Mouse (Mus musculus): ENCODE measurements at regions not wholly inside any gene's neighbourhood (a gene's known extent, or its start where the extent isn't known, plus 50 kb on each side); places are given as distances from the start of the nearest gene placed in this dataset.

DNA sequence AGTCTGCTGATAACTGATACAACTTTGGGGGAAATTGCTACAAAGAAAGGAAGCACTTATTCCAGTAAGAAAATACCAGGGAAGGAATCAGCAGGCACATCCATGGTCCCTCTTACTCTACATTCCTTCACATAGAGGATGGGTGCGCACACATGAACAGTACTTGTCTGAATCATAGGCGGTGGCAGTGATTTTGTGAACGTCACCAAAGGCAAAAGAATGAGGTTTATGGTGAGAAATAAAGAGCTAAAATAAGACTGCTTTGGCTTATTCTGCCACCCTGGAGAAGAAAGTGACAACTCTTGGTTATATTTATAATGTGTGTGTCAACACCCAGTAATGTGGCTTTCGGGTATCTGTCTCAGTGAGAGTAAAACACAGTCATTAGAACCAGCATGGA is 59.9 kb upstream of the Ccdc80 start:
- DNase-seq (ENCODE audit: low spot score in 2 of 2): peak in 1 of 2 experiments; percentile 23

DNA sequence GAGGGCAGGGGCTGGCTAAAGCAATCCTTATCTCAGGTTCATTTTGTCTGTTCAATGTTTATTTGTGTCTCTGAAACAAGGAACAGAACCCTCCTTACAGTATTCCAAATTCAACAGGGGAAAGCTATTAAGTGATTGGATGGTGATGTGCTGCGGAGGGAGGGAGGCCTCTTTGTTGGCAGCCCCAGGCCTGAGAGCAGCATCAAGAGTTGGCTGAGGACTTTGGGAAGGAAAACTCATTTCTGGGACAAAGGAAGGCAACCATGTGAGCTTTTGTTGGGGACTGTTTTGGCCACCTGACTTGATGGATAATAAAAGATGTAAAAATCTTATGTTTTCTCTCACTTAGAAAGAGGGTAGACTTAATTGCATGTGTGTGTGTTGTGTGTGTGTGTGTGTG is 58.8 kb upstream of the Ccdc80 start:
- DNase-seq (ENCODE audit: low spot score in 2 of 2): no peak

DNA sequence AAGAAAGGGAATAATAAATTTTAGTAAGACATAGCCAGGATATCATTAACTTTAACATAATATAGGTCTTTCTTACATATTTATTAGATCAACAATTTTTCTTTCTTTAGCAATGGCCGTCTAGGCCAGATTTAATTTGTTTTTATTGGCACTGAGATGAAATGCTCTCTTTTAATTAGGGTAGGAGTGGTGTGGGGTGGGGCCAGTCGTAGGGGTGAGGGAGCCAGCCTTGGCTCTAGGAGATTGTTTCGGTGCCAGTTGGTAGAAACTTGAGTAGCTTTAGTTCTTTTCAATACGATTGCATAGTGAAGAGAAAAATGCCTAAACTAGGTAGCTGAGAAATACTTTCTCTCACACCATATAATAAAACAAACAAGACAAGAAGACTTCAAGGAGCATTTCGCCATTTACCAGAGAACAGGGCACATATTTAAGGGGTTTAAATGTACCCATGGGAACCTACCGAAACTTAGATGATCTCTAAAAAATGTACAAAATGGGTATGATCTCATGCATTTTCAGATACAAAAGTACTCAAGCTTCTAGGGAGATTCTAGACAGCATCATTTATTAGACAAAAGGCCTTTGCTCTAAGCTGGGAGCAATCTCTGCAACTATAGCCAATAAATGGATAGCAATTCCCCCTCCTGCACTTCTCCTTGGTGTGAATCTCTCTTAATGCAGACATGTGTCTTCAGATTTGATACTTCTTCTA is 56.2 kb upstream of the Ccdc80 start:
- DNase-seq (ENCODE audit: low spot score in 2 of 2): no peak

DNA sequence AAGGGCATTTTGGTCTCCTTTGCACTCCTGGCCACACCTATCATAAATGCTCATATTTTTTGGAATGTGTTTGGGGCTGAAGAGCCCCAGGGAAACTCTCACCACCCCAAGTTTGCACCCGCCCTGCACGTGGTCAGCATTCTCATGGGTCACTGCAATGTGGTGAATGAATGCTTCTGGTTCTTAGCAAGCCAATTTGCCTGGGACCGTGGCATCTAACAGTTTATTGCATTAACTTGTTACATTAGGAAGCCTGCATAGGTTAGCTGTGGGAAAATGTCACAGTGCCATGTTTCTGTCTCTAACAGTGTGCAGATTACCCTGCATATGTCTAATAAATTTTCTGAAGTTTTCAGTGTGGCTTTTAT is 55.7 kb upstream of the Ccdc80 start:
- DNase-seq (ENCODE audit: low spot score in 2 of 2): no peak

DNA sequence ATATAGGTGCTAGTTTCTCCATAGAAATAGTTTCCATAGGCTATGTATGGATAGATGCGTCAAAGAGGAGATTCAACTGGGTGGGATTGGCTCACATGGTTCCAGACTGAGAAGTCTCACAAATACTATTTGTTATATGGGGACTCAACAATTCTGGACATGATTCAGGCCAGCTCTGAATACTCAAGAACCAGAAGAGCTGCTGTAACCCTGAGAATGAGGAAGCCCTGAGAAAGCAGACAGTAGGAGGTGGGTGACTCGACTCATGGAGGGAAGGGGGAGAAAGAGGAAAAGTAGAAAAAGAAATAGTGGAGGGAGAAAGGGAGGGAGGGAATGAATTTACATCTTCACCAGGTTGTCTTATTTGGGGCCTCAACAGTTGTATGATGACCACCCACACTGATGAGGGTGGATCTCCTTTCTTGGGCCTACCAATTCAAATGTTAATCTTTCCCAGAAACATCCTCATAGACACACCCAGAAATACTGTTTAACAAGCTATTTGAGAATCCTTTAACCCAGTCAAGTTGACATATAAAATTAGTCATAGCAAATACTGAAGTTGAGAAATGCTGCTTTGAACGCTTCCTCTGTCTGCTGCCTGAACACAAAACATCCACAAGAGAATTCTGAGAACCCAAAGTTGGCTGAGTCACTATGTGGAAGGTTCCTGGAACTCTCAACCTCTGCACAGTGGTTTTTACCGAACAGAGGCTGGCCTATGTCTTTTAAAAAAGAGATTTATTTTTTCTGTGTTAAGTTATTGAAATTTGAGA is 54.8 kb upstream of the Ccdc80 start:
- DNase-seq (ENCODE audit: low spot score in 2 of 2): no peak
